Mouse (Mus musculus) limb, embryonic 11.5 days (tissue): ENCODE results near the gene Tbc1d1. TPM values are rescaled to one million over a fixed set of nuclear protein-coding genes. Genes with fewer than 3 reads are reported as not detected.

Source experiments
- ATAC-seq: fragments of 200-750 bp; cut with Nextera tagmentation; 2 replicates; pipeline ENCODE4 v1.8.0; 2017; ENCODE audit warnings: low read depth; ENCODE audit not compliant: insufficient number of reproducible peaks, low FRiP score, low TSS enrichment
- DNase-seq: peaks from one replicate; pipeline ENCODE4 v3.0.0-alpha.2; 2015; ENCODE audit warnings: low spot score
- H3K27ac ChIP-seq: fragments of 300-500 bp; sonication (generic); replicated peaks from 2 replicates; pipeline ENCODE4 v1.5.1; 2014; ENCODE audit warnings: low read depth, mild to moderate bottlenecking, low read length
- H3K27me3 ChIP-seq: fragments of 300-500 bp; sonication (generic); 2 replicates; pipeline ENCODE4 v1.6.1; 2014; ENCODE audit warnings: mild to moderate bottlenecking, low read length, mixed read lengths; ENCODE audit not compliant: control insufficient read depth, insufficient read depth
- H3K36me3 ChIP-seq: fragments of 300-500 bp; sonication (generic); 2 replicates; pipeline ENCODE4 v1.6.1; 2014; ENCODE audit warnings: mild to moderate bottlenecking, low read length, moderate library complexity, mixed read lengths; ENCODE audit not compliant: control insufficient read depth, insufficient read depth
- H3K4me1 ChIP-seq: fragments of 300-500 bp; sonication (generic); 2 replicates; pipeline ENCODE4 v1.6.1; 2014; ENCODE audit warnings: low read length, mixed read lengths; ENCODE audit not compliant: control insufficient read depth, insufficient read depth
- H3K4me2 ChIP-seq: fragments of 300-500 bp; sonication (generic); 2 replicates; pipeline ENCODE4 v1.6.1; 2014; ENCODE audit warnings: low read depth, mild to moderate bottlenecking, moderate library complexity; ENCODE audit not compliant: severe bottlenecking
- H3K4me3 ChIP-seq: fragments of 300-500 bp; sonication (generic); 2 replicates; pipeline ENCODE4 v1.5.1; 2014; ENCODE audit warnings: low read depth, low read length
- H3K9ac ChIP-seq: fragments of 300-500 bp; sonication (generic); 2 replicates; pipeline ENCODE4 v1.6.1; 2014; ENCODE audit warnings: mild to moderate bottlenecking, low read length
- H3K9me3 ChIP-seq: fragments of 300-500 bp; sonication (generic); 2 replicates; pipeline ENCODE4 v1.6.1; 2016; ENCODE audit warnings: low read length; ENCODE audit not compliant: control insufficient read depth
- WGBS: fragments of 180-500 bp; shearing (Covaris S2); extraction: QIAGEN DNeasy Blood & Tissue Kit; methylation state at CpG from one replicate; pipeline ENCODE4 v1.1.7; 2014; 5-methylcytosine and 5-hydroxymethylcytosine counted together
- polyA plus RNA-seq: library from polyadenylated mRNA; unstranded; fragments of >200 nt; fragmentation: Nextera tagmentation; extraction: Ambion mirVana; gene quantifications from 2 replicates; pipeline ENCODE4 v1.2.1, GENCODE M21; 2014

Tbc1d1 gene
- polyA plus RNA-seq, 1 experiment from 2014 or later, result 31.9 TPM

DNA sequence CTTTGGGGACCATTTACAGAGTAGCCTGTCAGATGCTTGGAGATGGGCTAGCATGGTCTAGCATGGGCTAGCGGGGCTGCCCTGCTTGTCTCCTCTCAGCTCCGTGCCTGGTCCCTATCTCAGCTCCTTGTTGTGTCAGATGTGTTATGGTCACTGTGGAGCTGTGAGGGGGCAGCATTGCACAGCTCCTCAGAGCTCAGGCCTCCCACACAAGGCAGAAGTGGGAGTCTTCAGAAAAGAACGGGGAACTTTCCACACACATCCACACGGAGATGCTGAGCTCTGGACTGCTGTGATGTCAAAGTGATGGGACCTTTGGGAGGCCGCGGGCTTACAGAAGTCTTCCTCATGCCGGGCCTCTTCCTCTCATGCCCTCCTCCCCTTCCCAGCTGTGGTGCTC is 140.2 kb downstream of the Tbc1d1 start:
- Histone ChIP-seq H3K9ac (no peak overlapping the region), H3K4me2 (no peak overlapping the region), H3K4me1 (no peaks in the 10 kb centered on the region), H3K4me3 (no peak overlapping the region), H3K27me3 (no peaks in the 10 kb centered on the region), H3K27ac (no peak overlapping the region), H3K36me3 (no peaks in the 10 kb centered on the region; the same call in none of the 2 replicates), H3K9me3 (no peaks in the 10 kb centered on the region)
- no peak for ATAC-seq
- 91% methylated on average over 7 of the region's 7 CpGs for WGBS
- DNase-seq, result no peak

DNA sequence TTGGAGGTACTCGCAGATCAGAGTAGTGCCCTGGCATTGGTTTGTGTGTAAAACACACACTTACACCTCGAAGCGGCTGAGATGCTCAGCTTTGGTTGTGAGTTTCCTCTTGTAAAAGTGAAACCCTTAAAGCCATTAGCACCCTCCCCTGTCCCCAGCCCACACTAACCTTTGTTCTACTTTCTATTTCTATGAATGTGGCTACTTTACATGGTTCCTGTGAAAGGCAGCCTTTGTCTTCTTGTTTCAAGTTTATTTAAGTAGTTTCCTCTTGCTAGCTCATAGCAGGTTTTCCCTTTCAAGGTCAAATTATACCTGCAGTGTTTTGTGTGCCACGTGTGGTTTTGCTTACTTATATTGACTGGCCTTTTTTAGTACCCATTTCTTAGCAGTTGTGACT is 141.0 kb downstream of the Tbc1d1 start:
- no peak for DNase-seq
- Histone ChIP-seq H3K4me1 (no peaks in the 10 kb centered on the region), H3K4me3 (no peak overlapping the region), H3K4me2 (no peak overlapping the region), H3K27ac (no peak overlapping the region), H3K9me3 (no peaks in the 10 kb centered on the region), H3K36me3 (no peaks in the 10 kb centered on the region; the same call in 1 of the 2 replicates), H3K27me3 (no peaks in the 10 kb centered on the region), H3K9ac (no peak overlapping the region)
- ATAC-seq, result no peak
- WGBS, result 80% methylated on average over 4 of the region's 4 CpGs

DNA sequence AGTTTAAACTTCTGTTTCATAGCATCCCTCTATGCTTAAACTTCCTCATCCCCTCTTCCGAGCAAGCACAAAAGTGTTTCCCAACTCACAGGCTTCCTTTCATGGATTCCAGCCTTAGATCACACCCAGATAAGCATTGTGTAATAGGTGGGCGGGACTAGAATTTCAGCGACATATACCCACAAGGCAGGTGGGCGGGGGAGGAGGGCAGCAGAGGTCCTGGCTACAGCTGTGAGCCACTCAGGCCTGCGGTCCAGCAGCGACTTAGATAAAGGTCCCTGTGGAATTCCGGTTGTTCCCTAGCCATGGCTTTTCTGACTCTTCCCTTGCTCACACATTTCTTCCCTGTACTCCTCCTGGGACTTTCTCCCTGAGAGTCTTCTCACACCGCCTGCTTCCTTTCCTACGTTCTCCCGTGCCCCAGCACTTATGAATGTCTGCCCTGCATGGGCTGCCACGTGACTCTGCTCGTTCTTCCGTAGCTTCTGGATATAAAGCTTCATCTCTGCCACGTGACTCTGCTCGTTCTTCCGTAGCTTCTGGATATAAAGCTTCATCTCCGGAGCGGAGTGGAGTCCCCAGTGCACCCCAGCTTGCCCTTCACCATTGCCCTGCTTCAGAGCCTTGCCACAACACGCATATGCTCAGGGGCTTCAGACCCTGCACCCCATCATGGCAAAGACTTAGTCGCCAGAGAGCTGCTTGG is 142.4 kb downstream of the Tbc1d1 start:
- DNase-seq (no peak), ATAC-seq (no peak)
- H3K4me2 ChIP-seq, result no peak overlapping the region
- H3K9me3 ChIP-seq, result no peaks in the 10 kb centered on the region
- no peak overlapping the region for H3K9ac ChIP-seq
- H3K27me3 ChIP-seq, result no peaks in the 10 kb centered on the region
- 78% methylated on average over 20 of the region's 20 CpGs for WGBS
- no peaks in the 10 kb centered on the region; the same call in 1 of the 2 replicates for H3K36me3 ChIP-seq
- no peaks in the 10 kb centered on the region for H3K4me1 ChIP-seq
- no peak overlapping the region for H3K27ac ChIP-seq
- no peak overlapping the region for H3K4me3 ChIP-seq

DNA sequence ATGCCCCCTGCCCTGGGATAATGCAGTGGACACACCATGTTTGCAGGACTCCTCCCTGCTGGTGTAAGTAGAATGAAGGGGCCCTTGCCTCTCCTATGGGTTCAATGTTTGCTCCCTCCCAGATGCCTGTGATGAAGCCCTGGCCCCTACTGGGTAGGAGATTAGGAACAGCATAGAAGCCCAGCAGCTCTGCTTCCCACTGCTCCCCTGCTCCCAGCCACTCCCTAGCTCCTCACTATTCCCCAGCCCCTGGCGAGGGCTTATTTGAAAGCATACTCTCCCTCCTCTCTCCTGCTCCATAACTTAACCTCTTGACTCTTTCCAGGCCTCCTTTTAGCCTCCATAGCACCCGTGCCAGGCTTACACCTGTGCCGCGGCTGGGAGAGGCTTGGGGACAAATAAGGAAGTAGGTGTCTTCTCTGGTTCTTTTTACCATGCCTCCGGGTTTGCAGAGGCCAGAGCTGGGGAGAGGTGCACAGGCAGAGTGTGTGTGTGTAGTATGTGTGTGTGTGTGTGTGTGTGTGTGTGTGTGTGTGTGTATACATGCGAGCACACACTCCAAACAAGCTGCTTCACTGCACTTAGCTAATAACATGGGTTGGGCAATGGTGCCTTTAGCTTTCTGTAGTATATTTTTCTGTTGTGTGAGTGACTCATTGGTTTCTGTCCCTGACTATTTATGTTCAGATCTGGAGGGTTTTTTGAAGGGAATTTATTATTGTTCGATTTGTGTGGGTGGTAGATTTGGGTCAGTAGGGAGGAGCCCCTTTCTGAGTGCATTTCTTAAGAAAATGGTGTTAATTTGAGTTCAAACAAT is 143.6 kb downstream of the Tbc1d1 start:
- H3K36me3 ChIP-seq, result no peaks in the 10 kb centered on the region
- ATAC-seq, result no peak
- no peaks in the 10 kb centered on the region for H3K27me3 ChIP-seq
- H3K9ac ChIP-seq, result no peak overlapping the region
- H3K27ac ChIP-seq, result no peak overlapping the region
- H3K4me3 ChIP-seq, result no peak overlapping the region
- H3K9me3 ChIP-seq, result no peaks in the 10 kb centered on the region
- no peak overlapping the region for H3K4me2 ChIP-seq
- 84% methylated on average over 7 of the region's 7 CpGs for WGBS
- no peak for DNase-seq
- no peaks in the 10 kb centered on the region for H3K4me1 ChIP-seq

DNA sequence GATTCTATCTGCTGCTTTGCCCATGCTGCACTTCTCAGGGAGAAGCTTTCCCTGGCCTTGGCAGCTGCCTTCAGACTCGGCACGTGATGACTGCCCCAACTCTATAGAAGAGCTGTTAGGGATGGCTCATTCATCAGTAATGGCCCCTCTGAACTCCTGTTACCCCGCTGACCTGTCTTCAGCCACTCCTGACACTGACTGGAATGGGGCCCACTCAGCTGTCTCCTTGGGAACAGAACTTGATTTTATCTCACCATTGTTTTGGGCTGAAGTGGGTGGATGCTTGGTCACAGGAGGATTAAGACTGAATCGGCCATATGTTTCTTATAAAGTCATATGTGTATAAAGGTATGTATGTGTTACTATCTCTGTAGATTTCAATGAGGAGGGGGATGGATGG is 145.1 kb downstream of the Tbc1d1 start:
- H3K27ac ChIP-seq, result no peak overlapping the region
- 91% methylated on average over 4 of the region's 4 CpGs for WGBS
- no peak overlapping the region for H3K4me3 ChIP-seq
- H3K36me3 ChIP-seq, result no peaks in the 10 kb centered on the region
- no peaks in the 10 kb centered on the region for H3K9me3 ChIP-seq
- no peak overlapping the region for H3K9ac ChIP-seq
- no peaks in the 10 kb centered on the region for H3K4me1 ChIP-seq
- H3K27me3 ChIP-seq, result no peaks in the 10 kb centered on the region
- no peak for ATAC-seq
- DNase-seq, result no peak
- H3K4me2 ChIP-seq, result no peak overlapping the region

DNA sequence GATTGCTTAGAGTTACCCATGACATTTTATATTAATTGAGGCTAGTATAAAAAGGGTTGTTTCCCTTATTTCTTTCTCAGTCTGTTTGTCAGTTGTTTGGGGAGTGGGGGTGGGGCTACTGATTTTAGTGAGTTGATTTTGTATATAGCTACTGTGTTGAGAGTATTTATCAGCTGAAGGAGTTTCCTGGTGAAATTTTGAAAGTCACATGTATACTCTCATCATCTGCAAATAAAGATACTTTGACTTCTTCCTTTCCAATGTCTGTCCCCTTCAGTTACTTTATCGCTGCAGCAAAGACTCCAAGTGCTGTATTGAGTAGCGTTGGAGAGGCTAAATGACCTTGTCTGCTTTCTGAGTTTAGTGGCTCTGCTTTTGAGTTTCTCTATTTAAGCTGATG is 151.2 kb downstream of the Tbc1d1 start:
- 99% methylated on average over 2 of the region's 2 CpGs for WGBS
- Histone ChIP-seq H3K9me3 (no peaks in the 10 kb centered on the region), H3K4me3 (no peak overlapping the region), H3K4me2 (no peak overlapping the region), H3K27ac (no peak overlapping the region), H3K4me1 (no peaks in the 10 kb centered on the region), H3K9ac (no peak overlapping the region), H3K27me3 (no peaks in the 10 kb centered on the region), H3K36me3 (peaks cover 2% of the 10 kb centered on the region; the same call in 1 of the 2 replicates)
- ATAC-seq (no peak), DNase-seq (no peak)

DNA sequence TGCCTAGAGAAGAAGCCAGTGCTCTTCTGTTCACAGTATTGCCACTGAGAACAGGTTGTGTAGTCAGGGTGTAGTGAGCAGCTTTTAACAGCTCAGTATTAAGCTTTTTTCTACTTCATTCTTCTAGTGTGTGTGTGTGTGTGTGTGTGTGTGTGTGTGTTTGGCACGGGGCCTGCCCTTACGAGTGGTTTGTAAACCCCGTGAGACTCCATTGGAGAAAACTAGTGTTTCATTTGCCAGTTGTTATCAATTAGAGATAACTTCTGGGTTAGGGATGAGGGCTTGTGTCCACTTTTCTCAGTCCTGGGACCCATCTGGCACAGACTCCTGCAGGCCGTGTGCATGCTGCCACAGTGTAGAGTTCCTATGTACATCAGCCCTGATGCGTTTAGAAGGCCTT is 156.2 kb downstream of the Tbc1d1 start:
- H3K27me3 ChIP-seq, result no peaks in the 10 kb centered on the region
- peaks cover 5% of the 10 kb centered on the region for H3K36me3 ChIP-seq
- no peaks in the 10 kb centered on the region; the same call in 1 of the 2 replicates for H3K4me1 ChIP-seq
- no peak for ATAC-seq
- no peak overlapping the region for H3K4me2 ChIP-seq
- DNase-seq, result no peak
- 70% methylated on average over 5 of the region's 5 CpGs for WGBS
- H3K9me3 ChIP-seq, result no peaks in the 10 kb centered on the region
- H3K9ac ChIP-seq, result no peak overlapping the region
- H3K4me3 ChIP-seq, result no peak overlapping the region
- H3K27ac ChIP-seq, result no peak overlapping the region

DNA sequence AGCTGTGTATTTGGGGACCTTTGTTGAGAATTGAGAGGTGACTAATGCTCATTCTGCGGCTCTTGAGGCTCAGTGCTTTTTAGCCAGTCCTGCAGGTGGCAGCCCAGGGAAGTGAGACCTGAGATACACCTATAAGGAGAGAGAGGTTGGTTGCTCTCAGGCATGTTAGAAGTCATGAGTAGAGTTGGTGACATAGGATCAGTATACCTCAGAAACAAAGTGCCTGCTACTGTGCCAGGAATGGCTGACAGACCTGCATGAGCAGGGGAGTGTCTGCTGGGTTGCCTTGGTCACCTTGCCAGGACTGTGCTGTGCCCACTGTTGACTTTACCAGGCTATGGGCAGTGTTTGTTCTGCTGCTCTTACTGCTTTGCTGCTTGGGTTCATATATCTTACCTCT is 157.4 kb downstream of the Tbc1d1 start:
- 93% methylated on average over 1 of the region's 1 CpGs for WGBS
- no peak for ATAC-seq

More for the DNA sequence above, 157.4 kb downstream of the Tbc1d1 start:
- Histone ChIP-seq H3K36me3 (peaks cover 5% of the 10 kb centered on the region), H3K4me1 (no peaks in the 10 kb centered on the region; the same call in 1 of the 2 replicates), H3K27ac (no peak overlapping the region), H3K4me3 (no peak overlapping the region), H3K9ac (no peak overlapping the region), H3K27me3 (no peaks in the 10 kb centered on the region), H3K4me2 (no peak overlapping the region), H3K9me3 (no peaks in the 10 kb centered on the region)
- DNase-seq, result no peak
